Mouse (Mus musculus) intestine, embryonic 14.5 days (tissue): ENCODE results near the gene Tmem245. TPM values are rescaled to one million over a fixed set of nuclear protein-coding genes. Genes with fewer than 3 reads are reported as not detected.

Experiments used
- ATAC-seq: fragments of 200-750 bp; cut with Nextera tagmentation; replicated peaks from 2 replicates; pipeline ENCODE4 v1.8.0; 2017; ENCODE audit warnings: low read depth, moderate number of reproducible peaks, moderate TSS enrichment, moderate library complexity; ENCODE audit not compliant: low FRiP score, low TSS enrichment
- DNase-seq: peaks from one replicate; pipeline ENCODE4 v3.0.0-alpha.2; 2018; ENCODE audit warnings: low spot score
- H3K27ac ChIP-seq: fragments of 300-500 bp; sonication (generic); 2 replicates; pipeline ENCODE4 v1.5.1; 2014; ENCODE audit warnings: low read depth, mild to moderate bottlenecking, control low read depth
- H3K27me3 ChIP-seq: fragments of 300-500 bp; sonication (generic); replicated peaks from 2 replicates; pipeline ENCODE4 v1.6.1; 2014; ENCODE audit warnings: low read length, control low read depth; ENCODE audit not compliant: control insufficient read depth, insufficient read depth
- H3K36me3 ChIP-seq: fragments of 300-500 bp; sonication (generic); 2 replicates; pipeline ENCODE4 v1.6.1; 2014; ENCODE audit warnings: low read length, control low read depth; ENCODE audit not compliant: control insufficient read depth, insufficient read depth
- H3K4me1 ChIP-seq: fragments of 300-500 bp; sonication (generic); replicated peaks from 2 replicates; pipeline ENCODE4 v1.6.1; 2014; ENCODE audit warnings: low read length, control low read depth, mixed read lengths; ENCODE audit not compliant: control insufficient read depth, insufficient read depth
- H3K4me2 ChIP-seq: fragments of 300-500 bp; sonication (generic); 2 replicates; pipeline ENCODE4 v1.6.1; 2014; ENCODE audit warnings: low read length
- H3K4me3 ChIP-seq: fragments of 300-500 bp; sonication (generic); 2 replicates; pipeline ENCODE4 v1.5.1; 2014; ENCODE audit warnings: low read depth, low read length, control low read depth, mixed read lengths
- H3K9ac ChIP-seq: fragments of 300-500 bp; sonication (generic); 2 replicates; pipeline ENCODE4 v1.6.1; 2014; ENCODE audit warnings: mild to moderate bottlenecking, low read length
- H3K9me3 ChIP-seq: fragments of 300-500 bp; sonication (generic); 2 replicates; pipeline ENCODE4 v1.6.1; 2016; ENCODE audit warnings: low read length, control low read depth; ENCODE audit not compliant: control insufficient read depth
- WGBS: fragments of 180-500 bp; shearing (Covaris S2); extraction: QIAGEN DNeasy Blood & Tissue Kit; methylation state at CpG from one replicate; pipeline ENCODE4 v1.1.7; 2014; 5-methylcytosine and 5-hydroxymethylcytosine counted together
- polyA plus RNA-seq: library from polyadenylated mRNA; unstranded; fragments of >200 nt; fragmentation: Nextera tagmentation; extraction: Ambion mirVana; gene quantifications from 2 replicates; pipeline ENCODE4 v1.2.1, GENCODE M21; 2014

The Tmem245 gene
- polyA plus RNA-seq, 1 experiment from 2014 or later, result 11.1 TPM

- ATAC-seq, result no peak
- Histone ChIP-seq H3K9ac (no peak overlapping the region), H3K9me3 (0 out of 2 replicates have a peak, but pooled peaks cover 4% of the 10 kb centered on the region), H3K27me3 (no peaks in the 10 kb centered on the region), H3K4me2 (no peak overlapping the region), H3K27ac (no peak overlapping the region), H3K36me3 (peaks cover 8% of the 10 kb centered on the region; the same call in 1 of the 2 replicates), H3K4me3 (no peak overlapping the region), H3K4me1 (peaks cover 6% of the 10 kb centered on the region)
- no peak for DNase-seq
- 83% methylated on average over 5 of the region's 5 CpGs for WGBS
Observed at GRCm38 (mm10) chr4:56867761-56868160, 79.5 kb downstream of the Tmem245 start.

- H3K9me3 ChIP-seq, result no peaks in the 10 kb centered on the region
- no peak overlapping the region for H3K9ac ChIP-seq
- no peak overlapping the region for H3K4me3 ChIP-seq
- WGBS, result 62% methylated on average over 4 of the region's 4 CpGs
- no peaks in the 10 kb centered on the region for H3K36me3 ChIP-seq
- no peak for ATAC-seq
- no peak for DNase-seq
- H3K4me2 ChIP-seq, result no peak overlapping the region
- no peaks in the 10 kb centered on the region for H3K27me3 ChIP-seq
- peaks cover 6% of the 10 kb centered on the region for H3K4me1 ChIP-seq
- H3K27ac ChIP-seq, result peak overlapping the region; percentile 27; the same call in 1 of the 2 replicates
Observed at GRCm38 (mm10) chr4:56865971-56866370, 81.3 kb downstream of the Tmem245 start.

DNA sequence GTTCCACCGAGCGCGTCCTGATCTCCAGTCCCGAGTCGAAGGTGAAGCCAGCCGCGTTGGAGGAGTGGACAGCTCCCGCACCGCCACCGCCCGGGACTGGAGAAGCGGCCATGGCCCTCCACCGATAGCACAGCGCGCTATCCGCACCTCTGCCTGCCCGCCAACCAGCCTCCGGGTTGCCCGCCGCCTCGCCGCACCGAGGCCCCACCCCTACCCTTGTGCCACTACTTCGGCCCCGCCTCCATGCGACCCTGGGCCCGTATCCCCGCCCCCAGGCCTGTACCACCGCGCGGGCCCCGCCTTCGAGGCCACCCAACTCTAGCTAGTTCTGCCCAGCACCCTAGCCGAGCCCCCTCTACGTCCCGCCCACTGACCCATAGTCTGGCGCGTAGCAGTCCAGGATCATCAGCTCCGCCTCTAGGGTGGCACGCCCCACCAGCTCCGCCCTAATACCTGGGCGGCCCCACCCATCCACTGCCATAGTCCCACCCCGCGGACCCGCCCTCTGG lies 82.2 kb downstream of the Tmem245 start, which contains the start of gene Ctnnal1:
Gene Ctnnal1, minus strand, starts transcription at position 186 of the 509 bp plus-strand sequence.
- WGBS, result under 1% methylated on average over 44 of the region's 45 CpGs
- peak within 1 kb of the TSS; percentile 70 for H3K4me2 ChIP-seq
- ATAC-seq (peak; percentile 97), DNase-seq (peak; percentile 93)
- peak within 1 kb of the TSS; percentile 60 for H3K9ac ChIP-seq
- H3K9me3 ChIP-seq, result no peaks in the 10 kb centered on the region
- peaks cover 6% of the 10 kb centered on the region for H3K4me1 ChIP-seq
- H3K36me3 ChIP-seq, result no peaks in the 10 kb centered on the region
- no peaks in the 10 kb centered on the region for H3K27me3 ChIP-seq
- H3K27ac ChIP-seq, result peak within 1 kb of the TSS; percentile 72
- peak within 1 kb of the TSS; percentile 72 for H3K4me3 ChIP-seq

DNA sequence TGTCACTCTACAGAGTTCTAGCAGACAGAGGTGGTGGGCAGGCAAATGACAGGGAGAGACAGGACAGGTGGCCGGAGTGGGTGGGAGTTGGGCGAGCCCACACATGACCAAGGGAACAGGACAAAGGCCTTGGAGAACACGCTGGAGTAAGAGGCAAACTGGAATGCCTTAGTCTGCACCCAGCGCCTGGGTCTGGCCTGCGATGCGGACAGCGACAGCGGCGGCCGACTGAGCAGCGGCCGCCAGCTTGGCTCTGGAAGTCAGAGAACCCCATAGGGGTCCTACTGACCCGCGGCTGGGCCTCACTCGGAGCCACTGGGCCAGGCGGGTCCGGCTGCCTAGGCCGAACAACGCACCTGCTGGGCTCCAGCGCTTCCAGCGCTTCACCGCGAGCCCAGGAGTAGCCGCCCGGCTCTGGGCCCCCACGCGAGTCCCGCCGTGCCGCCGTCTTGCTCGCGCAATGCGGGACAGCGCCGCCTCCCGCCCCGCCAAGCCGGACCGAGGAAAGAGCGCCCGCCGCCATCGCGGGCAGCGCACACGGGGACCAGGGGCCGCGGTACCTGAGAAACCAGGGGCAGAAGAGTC lies 82.7 kb downstream of the Tmem245 start:
- no peaks in the 10 kb centered on the region for H3K27me3 ChIP-seq
- no peaks in the 10 kb centered on the region for H3K36me3 ChIP-seq
- DNase-seq (peak; percentile 83), ATAC-seq (peak; percentile 66)
- peak overlapping the region; percentile 72 for H3K4me3 ChIP-seq
- peak overlapping the region; percentile 70 for H3K4me2 ChIP-seq
- H3K9me3 ChIP-seq, result no peaks in the 10 kb centered on the region
- peak overlapping the region; percentile 60 for H3K9ac ChIP-seq
- H3K27ac ChIP-seq, result peak overlapping the region; percentile 72
- H3K4me1 ChIP-seq, result peaks cover 6% of the 10 kb centered on the region
- WGBS, result under 1% methylated on average over 49 of the region's 49 CpGs

- peaks cover 6% of the 10 kb centered on the region for H3K4me1 ChIP-seq
- H3K36me3 ChIP-seq, result no peaks in the 10 kb centered on the region
- H3K4me2 ChIP-seq, result peak overlapping the region; percentile 70
- ATAC-seq (no peak), DNase-seq (no peak)
- WGBS, result 46% methylated on average over 4 of the region's 4 CpGs
- H3K27ac ChIP-seq, result no peak overlapping the region
- H3K27me3 ChIP-seq, result no peaks in the 10 kb centered on the region
- H3K9ac ChIP-seq, result peak overlapping the region; percentile 60
- H3K4me3 ChIP-seq, result peak overlapping the region; percentile 72
- H3K9me3 ChIP-seq, result no peaks in the 10 kb centered on the region
Observed at GRCm38 (mm10) chr4:56864016-56864415, 83.2 kb downstream of the Tmem245 start.

GRCm38 (mm10) chr4:56861551-56861950 lies 85.7 kb downstream of the Tmem245 start:
- no peaks in the 10 kb centered on the region for H3K36me3 ChIP-seq
- no peak overlapping the region for H3K4me3 ChIP-seq
- DNase-seq (no peak), ATAC-seq (no peak)
- WGBS, result 88% methylated on average over 4 of the region's 4 CpGs
- H3K27me3 ChIP-seq, result no peaks in the 10 kb centered on the region
- H3K9me3 ChIP-seq, result no peaks in the 10 kb centered on the region
- no peak overlapping the region for H3K4me2 ChIP-seq
- H3K27ac ChIP-seq, result no peak overlapping the region
- H3K4me1 ChIP-seq, result peaks cover 6% of the 10 kb centered on the region
- H3K9ac ChIP-seq, result no peak overlapping the region

- no peak for ATAC-seq
- Histone ChIP-seq H3K27ac (no peak overlapping the region), H3K9me3 (no peaks in the 10 kb centered on the region), H3K4me1 (peaks cover 2% of the 10 kb centered on the region), H3K27me3 (no peaks in the 10 kb centered on the region), H3K36me3 (no peaks in the 10 kb centered on the region), H3K4me3 (no peak overlapping the region), H3K9ac (no peak overlapping the region), H3K4me2 (no peak overlapping the region)
- no peak for DNase-seq
- 78% methylated on average over 9 of the region's 9 CpGs for WGBS
Observed at GRCm38 (mm10) chr4:56858733-56859132, 88.5 kb downstream of the Tmem245 start.

- no peak overlapping the region for H3K27ac ChIP-seq
Observed at GRCm38 (mm10) chr4:56856371-56856949, 90.8 kb downstream of the Tmem245 start.

More at GRCm38 (mm10) chr4:56856371-56856949, 90.8 kb downstream of the Tmem245 start:
- no peaks in the 10 kb centered on the region for H3K27me3 ChIP-seq
- WGBS, result 83% methylated on average over 8 of the region's 8 CpGs
- H3K9me3 ChIP-seq, result no peaks in the 10 kb centered on the region
- H3K36me3 ChIP-seq, result no peaks in the 10 kb centered on the region
- DNase-seq (no peak), ATAC-seq (no peak)
- H3K4me3 ChIP-seq, result no peak overlapping the region
- H3K9ac ChIP-seq, result no peak overlapping the region
- H3K4me2 ChIP-seq, result no peak overlapping the region
- no peaks in the 10 kb centered on the region for H3K4me1 ChIP-seq
